Mouse (Mus musculus): Measurements from ENCODE around the gene Enox1.

DNA sequence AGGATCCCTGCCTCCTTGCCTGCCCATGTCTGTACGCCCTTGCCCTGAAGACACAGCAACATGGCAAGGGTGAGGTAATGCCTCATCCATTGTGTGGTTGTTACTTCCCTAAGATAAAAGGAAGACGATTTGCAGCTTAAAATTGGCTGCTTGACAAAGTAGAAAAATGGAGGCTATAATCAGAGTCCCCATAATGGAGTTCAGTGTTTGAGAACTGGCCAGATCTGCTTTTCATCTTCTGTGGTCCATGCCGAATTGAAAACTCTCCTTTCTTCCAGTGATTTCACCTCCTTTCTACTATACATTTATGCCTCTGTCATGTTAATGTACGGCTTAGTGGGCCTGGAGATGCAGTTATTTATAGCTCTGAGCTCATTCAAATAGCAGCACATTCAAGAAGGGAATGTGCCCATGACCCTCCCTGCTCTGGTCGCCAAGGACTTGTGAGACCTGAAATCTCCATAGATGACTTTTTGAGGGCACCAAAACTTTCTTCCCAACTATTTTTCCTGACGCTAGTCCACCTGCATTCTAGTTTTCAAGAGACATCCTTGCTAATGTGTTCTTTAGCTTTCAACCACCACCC is 343.5 kb downstream of the Enox1 start:
- TF ChIP-seq POLR2A (IDR thresholded peaks at IDR 0.05; ENCODE audit: borderline replicate concordance, low read depth, low read length) (no peak), CTCF (IDR thresholded peaks at IDR 0.05; ENCODE audit: low read depth, low read length) (no peak)
